Comparison of ENCODE assay signal across 8 mouse cellular contexts in genomic region chrX:52164738-52165554, GRCm38 (mm10). TPM values are rescaled to one million over a fixed set of nuclear protein-coding genes. Genes with fewer than 3 reads are reported as not detected.
DNase-seq lines count a peak whose midpoint lies in the region; ATAC-seq lines count a peak whose summit lies in the region.

Gene Gpc4 (minus strand): TSS chrX:52165252.

- no peak within 1 kb of the TSS for H3K27ac ChIP-seq in embryonic facial prominence, embryonic 11.5 days (replicated peaks; ENCODE audit: low read depth, low read length)
- peak within 1 kb of the TSS; percentile 53; the same call in 1 of the 2 replicates for H3K27ac ChIP-seq in limb, embryonic 12.5 days
- no peak within 1 kb of the TSS for H3K27ac ChIP-seq in midbrain, embryonic 12.5 days (replicated peaks)

- peak within 1 kb of the TSS; percentile 53 for H3K4me3 ChIP-seq in embryonic facial prominence, embryonic 11.5 days (ENCODE audit: low read depth, low read length)
- peak within 1 kb of the TSS; percentile 53 for H3K4me3 ChIP-seq in limb, embryonic 12.5 days (replicated peaks)
- peak within 1 kb of the TSS; percentile 51 for H3K4me3 ChIP-seq in midbrain, embryonic 12.5 days

- peak; percentile 94 for ATAC-seq in embryonic facial prominence, embryonic 11.5 days (replicated peaks; ENCODE audit: insufficient number of reproducible peaks, low FRiP score, low TSS enrichment, low read depth)
- peak; percentile 85 for ATAC-seq in limb, embryonic 12.5 days (ENCODE audit: insufficient number of reproducible peaks, insufficient read depth, low FRiP score, low TSS enrichment, low read depth)
- ATAC-seq in midbrain, embryonic 12.5 days (ENCODE audit: low FRiP score, low read depth), result peak; percentile 92

- peak within 1 kb of the TSS; percentile 71 for H3K4me2 ChIP-seq in embryonic facial prominence, embryonic 11.5 days (ENCODE audit: low read depth, low read length)
- peak within 1 kb of the TSS; percentile 62 for H3K4me2 ChIP-seq in limb, embryonic 12.5 days
- peak within 1 kb of the TSS; percentile 69 for H3K4me2 ChIP-seq in midbrain, embryonic 12.5 days (replicated peaks)

- no peaks in the 10 kb centered on the region for H3K4me1 ChIP-seq in embryonic facial prominence, embryonic 11.5 days (ENCODE audit: control insufficient read depth, insufficient read depth, low read length)
- 0 out of 2 replicates have a peak, but pooled peaks cover 2% of the 10 kb centered on the region for H3K4me1 ChIP-seq in limb, embryonic 12.5 days (replicated peaks)
- H3K4me1 ChIP-seq in midbrain, embryonic 12.5 days, result peaks cover 7% of the 10 kb centered on the region; the same call in 1 of the 2 replicates

- H3K9ac ChIP-seq in embryonic facial prominence, embryonic 11.5 days (replicated peaks; ENCODE audit: low read length), result peak within 1 kb of the TSS; percentile 60
- peak within 1 kb of the TSS; percentile 69 for H3K9ac ChIP-seq in limb, embryonic 12.5 days (replicated peaks)
- peak within 1 kb of the TSS; percentile 62 for H3K9ac ChIP-seq in midbrain, embryonic 12.5 days (replicated peaks)

- no peaks in the 10 kb centered on the region for H3K36me3 ChIP-seq in embryonic facial prominence, embryonic 11.5 days (replicated peaks; ENCODE audit: control insufficient read depth, insufficient read depth, low read depth, low read length)
- no peaks in the 10 kb centered on the region for H3K36me3 ChIP-seq in limb, embryonic 12.5 days
- no peaks in the 10 kb centered on the region for H3K36me3 ChIP-seq in midbrain, embryonic 12.5 days

- 14% methylated on average over 41 of the region's 76 CpGs for WGBS in embryonic facial prominence, embryonic 11.5 days
- 17% methylated on average over 55 of the region's 76 CpGs for WGBS in limb, embryonic 12.5 days
- 27% methylated on average over 58 of the region's 76 CpGs for WGBS in midbrain, embryonic 12.5 days

- H3K9me3 ChIP-seq in embryonic facial prominence, embryonic 11.5 days (replicated peaks; ENCODE audit: control insufficient read depth, low read length), result no peaks in the 10 kb centered on the region
- no peaks in the 10 kb centered on the region for H3K9me3 ChIP-seq in limb, embryonic 12.5 days
- no peaks in the 10 kb centered on the region for H3K9me3 ChIP-seq in midbrain, embryonic 12.5 days

- DNase-seq in left cerebral cortex, adult 18-20 months (ENCODE audit: low spot score in 2 of 2), result peak; percentile 29 to 45
- no peak for DNase-seq in left cerebral cortex, adult 9 months (ENCODE audit: low spot score in 2 of 2)
- DNase-seq in embryonic facial prominence, embryonic 11.5 days (ENCODE audit: low spot score), result peak; percentile 78
- DNase-seq in heart, adult 18-20 months, result peak; percentile 77 to 81
- DNase-seq in kidney, adult 11 months, result peak; percentile 80
- DNase-seq in spleen, postnatal 4 days (ENCODE audit: low spot score in 2 of 2), result peak; percentile 54 to 71

- H3K27me3 ChIP-seq in embryonic facial prominence, embryonic 11.5 days (ENCODE audit: control insufficient read depth, insufficient read depth, low read length), result peaks cover 3% of the 10 kb centered on the region; the same call in 1 of the 2 replicates
- peaks cover 49% of the 10 kb centered on the region for H3K27me3 ChIP-seq in limb, embryonic 12.5 days
- peaks cover 23% of the 10 kb centered on the region for H3K27me3 ChIP-seq in midbrain, embryonic 12.5 days

RNA-seq across cellular contexts. Expression of gene Gpc4, which starts in this region (rescaled TPM):
- 10 to 100 TPM; 20.1 to 23.2 TPM for total RNA-seq in left cerebral cortex, adult 18-20 months (2021)
- 30.7 and 34.7 TPM in 2 replicates for polyA plus RNA-seq in embryonic facial prominence, embryonic 11.5 days (2014; fragmentation: Nextera tagmentation; extraction: Ambion mirVana)
- 10 to 100 TPM; 32.0 to 35.6 TPM for total RNA-seq in heart, adult 18-20 months (2021)
- polyA plus RNA-seq in limb, embryonic 12.5 days (2016; fragmentation: Nextera tagmentation; extraction: Ambion mirVana), result 40.4 and 42.7 TPM in 2 replicates
- 20.2 and 25.0 TPM in 2 replicates for polyA plus RNA-seq in midbrain, embryonic 12.5 days (2016; fragmentation: Nextera tagmentation; extraction: Ambion mirVana)

Comparison
In these comparisons a context has a peak if more than half of its experiments do, and no peak if none do; other contexts are left out.
1. DNase-seq: peak in left cerebral cortex, adult 18-20 months (2 of 2), embryonic facial prominence, embryonic 11.5 days (single experiment), heart, adult 18-20 months (2 of 2), kidney, adult 11 months (single experiment) and spleen, postnatal 4 days (2 of 2); none in left cerebral cortex, adult 9 months (0 of 2).
2. Peak in every context shown above with its lines, with median percentiles within 50 percentile points of each other: ATAC-seq, H3K4me2 ChIP-seq, H3K4me3 ChIP-seq and H3K9ac ChIP-seq.